17 mouse cellular contexts compared by ENCODE assay signal in the genomic region with DNA sequence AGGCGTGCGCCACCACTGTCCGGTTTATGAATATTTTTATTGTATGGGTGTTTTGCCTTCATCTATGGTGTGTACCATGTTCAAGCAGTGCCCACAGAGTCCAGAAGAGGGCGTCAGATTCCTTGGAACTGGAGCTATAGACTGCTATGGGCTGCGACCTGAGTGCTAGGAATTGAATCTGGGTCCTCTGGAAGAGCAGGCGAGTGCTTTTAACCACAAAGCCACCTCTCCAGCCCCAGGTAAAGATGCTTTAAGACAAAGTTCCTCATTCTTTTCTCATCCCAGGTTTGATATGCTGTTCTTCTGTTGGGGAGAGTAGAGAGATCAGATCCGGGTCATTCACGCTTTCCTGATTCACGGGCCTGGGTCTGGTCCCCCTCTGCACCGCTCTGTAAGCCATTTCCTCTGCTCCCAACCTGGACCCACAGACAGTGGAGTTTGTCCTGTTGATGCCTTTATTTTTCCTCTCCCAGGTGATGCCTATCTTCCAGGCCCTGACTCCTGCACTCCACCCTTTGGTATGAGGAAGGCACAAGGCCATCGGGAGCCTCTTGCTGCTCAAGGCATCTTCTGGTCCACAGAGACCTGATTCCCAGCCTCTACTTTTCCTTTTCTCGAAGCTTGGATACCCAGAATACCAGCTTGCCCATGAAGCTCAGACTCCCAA. TPM values are rescaled to one million over a fixed set of nuclear protein-coding genes. Genes with fewer than 3 reads are reported as not detected.
"Had no signal": no experiment of that assay in that cellular context is flagged by ENCODE, and none has a peak within 500 bp of the region (broad histone marks: within the 10 kb centered on the region; RNA-seq: fewer than 3 reads in every experiment).

No protein-coding gene starts in this region.

- H3K4me2 ChIP-seq: limb, embryonic 15.5 days; liver, embryonic 12.5 days; lung, embryonic 14.5 days; midbrain, embryonic 11.5 days; midbrain, embryonic 15.5 days; neural tube, embryonic 13.5 days; stomach, embryonic 15.5 days had no signal

- H3K9ac ChIP-seq: limb, embryonic 15.5 days; liver, embryonic 12.5 days; lung, embryonic 14.5 days; midbrain, embryonic 15.5 days; neural tube, embryonic 13.5 days; stomach, embryonic 15.5 days had no signal

- H3K4me1 ChIP-seq: limb, embryonic 15.5 days; liver, embryonic 12.5 days; megakaryocyte, embryonic 14.5 days; midbrain, embryonic 15.5 days; neural tube, embryonic 13.5 days; stomach, embryonic 15.5 days had no signal

- DNase-seq: kidney, postnatal 36 days; lung, embryonic 14.5 days; lung, postnatal 14 days; retina, postnatal 1 day; right cerebral cortex, postnatal 4 days; thymus, adult 2 months; thymus, postnatal 25 days had no signal

- H3K4me3 ChIP-seq: limb, embryonic 15.5 days; liver, embryonic 12.5 days; megakaryocyte, embryonic 14.5 days; midbrain, embryonic 15.5 days; neural tube, embryonic 13.5 days; stomach, embryonic 15.5 days had no signal

- H3K27ac ChIP-seq: kidney, postnatal 0 days; limb, embryonic 15.5 days; liver, embryonic 12.5 days; macrophage; midbrain, embryonic 15.5 days; neural tube, embryonic 13.5 days; stomach, embryonic 15.5 days had no signal

- ATAC-seq: liver, embryonic 12.5 days had no signal

- H3K27me3 ChIP-seq: midbrain, embryonic 15.5 days; neural tube, embryonic 13.5 days; stomach, embryonic 15.5 days had no signal

- H3K9me3 ChIP-seq: limb, embryonic 15.5 days; liver, embryonic 12.5 days; midbrain, embryonic 15.5 days; neural tube, embryonic 13.5 days; stomach, embryonic 15.5 days had no signal

- H3K36me3 ChIP-seq: limb, embryonic 15.5 days; liver, embryonic 12.5 days; midbrain, embryonic 15.5 days; neural tube, embryonic 13.5 days; stomach, embryonic 15.5 days had no signal

RNA-seq across cellular contexts. Expression of gene Grid1, which starts 43.1 kb away (rescaled TPM):
- total RNA-seq: monocyte, adult 5-6 weeks had no signal
- polyA plus RNA-seq: macrophage had no signal
